Mouse (Mus musculus): ENCODE measurements at regions not wholly inside any gene's neighbourhood (a gene's known extent, or its start where the extent isn't known, plus 50 kb on each side); places are given as distances from the start of the nearest gene placed in this dataset.

DNA sequence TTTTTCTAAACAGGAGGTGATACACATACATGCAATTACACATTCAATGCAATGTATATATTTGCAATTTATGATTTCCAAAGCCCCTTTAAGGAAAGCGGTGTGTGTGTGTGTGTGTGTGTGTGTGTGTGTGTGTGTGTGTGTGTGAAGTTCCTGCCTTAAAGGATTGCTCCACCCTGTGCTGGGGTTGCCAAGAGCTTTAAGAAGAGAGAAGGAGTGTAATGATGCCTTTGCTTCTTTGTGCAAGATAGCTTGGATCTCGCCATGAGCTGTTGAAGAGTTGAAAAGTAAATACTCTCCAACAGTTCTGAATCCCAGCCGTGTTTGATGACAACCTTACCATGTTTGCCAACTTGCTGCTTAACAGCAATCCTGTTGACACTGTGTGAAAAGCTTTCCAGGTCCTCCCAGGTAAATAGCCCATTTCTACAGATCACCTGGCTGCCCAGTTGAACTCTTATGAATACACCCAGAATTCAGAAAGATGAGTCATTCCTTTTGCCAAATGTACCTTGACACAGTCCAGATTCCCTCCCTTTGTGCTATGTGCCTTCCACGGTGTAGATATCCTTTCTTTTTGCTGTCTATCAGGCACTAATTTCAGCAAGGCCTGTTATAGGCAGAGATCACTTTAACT is 216.3 kb downstream of the Ikzf2 start:
- TF ChIP-seq POLR2A (IDR thresholded peaks at IDR 0.05; ENCODE audit: borderline replicate concordance, extremely low read depth, low read depth, low read length) (no peak), CTCF (IDR thresholded peaks at IDR 0.05; ENCODE audit: insufficient read depth, low read length) (no peak)
- no peaks in the 10 kb centered on the region for H3K4me1 ChIP-seq (ENCODE audit: control insufficient read depth, insufficient read depth, low read length)
- H3K4me3 ChIP-seq (replicated peaks; ENCODE audit: extremely low read depth, low read depth, low read length) = no peak overlapping the region
- WGBS = 49% methylated on average over 4 of the region's 4 CpGs
- DNase-seq = no peak

DNA sequence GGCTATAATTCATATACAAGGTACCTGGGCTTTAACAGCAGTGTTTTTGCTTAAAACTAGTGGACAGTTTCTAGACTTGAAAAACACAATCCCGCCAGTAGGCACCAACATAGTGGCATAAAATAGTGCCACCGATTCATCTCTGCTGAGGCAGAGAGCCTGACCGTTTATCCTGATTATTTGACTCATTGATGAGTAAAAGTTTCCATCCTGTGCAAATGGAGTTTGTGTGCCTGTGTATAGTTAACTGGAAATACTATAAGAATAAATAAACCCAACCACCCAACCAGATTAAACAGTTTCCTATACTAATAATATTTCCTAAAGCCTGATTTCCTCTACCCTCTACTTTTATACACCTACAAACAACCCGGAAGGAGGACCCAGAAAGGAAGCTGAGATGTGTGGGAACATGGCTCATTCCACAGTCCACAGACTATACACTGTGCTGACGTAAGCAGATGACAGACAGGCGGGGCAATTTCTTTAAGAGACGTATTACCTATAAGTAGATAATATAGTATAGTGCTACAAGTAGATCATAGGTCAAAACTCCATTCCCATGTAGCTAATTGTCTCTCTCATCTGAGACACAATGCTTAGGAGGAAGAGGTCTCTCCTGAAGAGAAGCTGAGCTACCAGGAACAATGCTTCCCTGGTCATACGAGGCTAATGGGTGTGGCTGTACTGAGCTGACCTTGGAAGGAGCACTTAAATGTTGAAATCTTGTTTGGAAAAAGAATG is 217.7 kb downstream of the Ikzf2 start:
- no peak for DNase-seq
- 76% methylated on average over 8 of the region's 8 CpGs for WGBS

DNA sequence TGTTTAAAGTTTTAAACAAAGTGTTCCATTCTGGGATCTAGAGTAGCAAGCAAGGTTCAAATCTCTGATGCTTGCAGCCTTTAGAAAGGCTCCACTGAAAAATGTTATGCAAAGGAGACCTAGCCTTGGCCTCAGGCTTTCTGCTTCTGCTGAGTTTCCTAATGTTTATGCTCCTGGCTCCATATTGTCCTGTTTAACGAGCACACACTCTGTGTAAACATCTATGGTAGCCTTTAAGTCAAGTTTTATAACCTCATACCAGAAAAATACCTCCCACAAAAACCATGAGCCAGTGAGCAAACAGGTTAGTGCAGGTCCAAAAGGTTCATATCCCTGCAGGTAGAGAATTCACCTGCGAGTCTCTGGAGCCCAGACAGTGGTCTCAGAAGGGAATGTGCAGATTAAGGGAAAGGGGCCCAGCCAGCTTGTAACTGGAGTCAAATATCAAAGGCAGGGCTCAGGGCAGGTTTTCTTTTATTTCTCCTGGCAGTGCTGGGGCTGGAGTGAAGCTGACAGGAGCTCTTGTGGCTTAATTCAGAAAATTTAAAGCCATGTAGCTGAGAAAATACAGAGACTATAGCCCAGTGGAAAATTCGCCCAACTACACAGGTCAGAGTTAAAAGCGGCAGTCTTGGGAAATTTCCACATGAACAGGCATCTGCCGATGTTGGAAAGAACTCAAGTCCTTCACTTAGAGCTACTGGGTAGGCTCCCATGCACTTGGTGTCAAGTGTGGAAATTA is 220.3 kb downstream of the Ikzf2 start:
- H3K4me3 ChIP-seq (replicated peaks; ENCODE audit: extremely low read depth, low read depth, low read length) = no peak overlapping the region
- no peak for DNase-seq
- 32% methylated on average over 5 of the region's 5 CpGs for WGBS
- TF ChIP-seq POLR2A (IDR thresholded peaks at IDR 0.05; ENCODE audit: borderline replicate concordance, extremely low read depth, low read depth, low read length) = no peak
- no peak for TF ChIP-seq CTCF (IDR thresholded peaks at IDR 0.05; ENCODE audit: insufficient read depth, low read length)
- H3K4me1 ChIP-seq (ENCODE audit: control insufficient read depth, insufficient read depth, low read length) = no peaks in the 10 kb centered on the region

More for the DNA sequence above, 217.7 kb downstream of the Ikzf2 start:
- Histone ChIP-seq H3K4me1 (ENCODE audit: control insufficient read depth, insufficient read depth, low read length) (no peaks in the 10 kb centered on the region), H3K4me3 (replicated peaks; ENCODE audit: extremely low read depth, low read depth, low read length) (no peak overlapping the region)
- TF ChIP-seq POLR2A (IDR thresholded peaks at IDR 0.05; ENCODE audit: borderline replicate concordance, extremely low read depth, low read depth, low read length) (no peak), CTCF (IDR thresholded peaks at IDR 0.05; ENCODE audit: insufficient read depth, low read length) (no peak)

DNA sequence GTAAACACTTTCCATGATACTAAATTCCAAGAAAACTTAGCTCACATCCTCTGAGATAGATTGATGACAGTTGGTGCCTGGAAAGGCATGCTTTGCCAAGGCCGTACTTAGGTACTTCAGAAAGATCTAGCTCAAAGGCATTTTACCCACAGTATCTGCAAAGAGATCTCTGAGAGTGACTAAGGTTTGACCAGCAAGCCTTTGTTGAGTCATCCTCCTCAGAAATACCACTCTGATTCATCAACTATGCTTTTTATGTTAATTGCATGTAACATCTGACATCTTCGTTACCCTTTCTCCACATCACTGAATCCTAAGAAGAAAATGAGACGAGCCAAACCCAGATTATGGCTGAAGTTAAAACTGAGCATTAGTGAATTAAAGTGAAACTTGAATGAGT is 225.9 kb downstream of the Ikzf2 start:
- Histone ChIP-seq H3K4me3 (replicated peaks; ENCODE audit: extremely low read depth, low read depth, low read length) (no peak overlapping the region), H3K4me1 (ENCODE audit: control insufficient read depth, insufficient read depth, low read length) (no peaks in the 10 kb centered on the region)
- 78% methylated on average over 3 of the region's 3 CpGs for whole genome bisulfite sequencing
- no peak for DNase-seq
- TF ChIP-seq CTCF (IDR thresholded peaks at IDR 0.05; ENCODE audit: insufficient read depth, low read length) (no peak), POLR2A (IDR thresholded peaks at IDR 0.05; ENCODE audit: borderline replicate concordance, extremely low read depth, low read depth, low read length) (no peak)

DNA sequence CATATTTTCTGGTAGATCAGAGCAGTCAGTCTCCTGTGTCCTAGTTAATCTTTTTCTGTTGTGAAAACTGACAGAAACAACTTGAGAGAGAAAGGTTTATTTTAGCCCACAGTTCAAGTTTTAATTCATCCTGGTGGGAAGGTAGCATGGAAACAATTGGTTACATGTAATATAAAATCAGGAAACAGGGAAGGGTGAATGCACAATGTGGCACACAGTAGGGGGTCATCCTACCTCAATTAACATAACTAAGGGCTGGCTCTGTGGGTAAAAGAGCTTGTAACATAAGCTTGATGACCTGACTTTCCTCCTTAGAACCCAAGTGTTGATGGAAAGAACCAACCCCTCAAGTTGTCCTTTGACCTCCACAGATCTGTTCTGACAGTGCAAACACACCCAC is 227.1 kb downstream of the Ikzf2 start:
- TF ChIP-seq CTCF (IDR thresholded peaks at IDR 0.05; ENCODE audit: insufficient read depth, low read length) (no peak), POLR2A (IDR thresholded peaks at IDR 0.05; ENCODE audit: borderline replicate concordance, extremely low read depth, low read depth, low read length) (no peak)
- Histone ChIP-seq H3K4me3 (replicated peaks; ENCODE audit: extremely low read depth, low read depth, low read length) (no peak overlapping the region), H3K4me1 (ENCODE audit: control insufficient read depth, insufficient read depth, low read length) (no peaks in the 10 kb centered on the region)
- DNase-seq = no peak

DNA sequence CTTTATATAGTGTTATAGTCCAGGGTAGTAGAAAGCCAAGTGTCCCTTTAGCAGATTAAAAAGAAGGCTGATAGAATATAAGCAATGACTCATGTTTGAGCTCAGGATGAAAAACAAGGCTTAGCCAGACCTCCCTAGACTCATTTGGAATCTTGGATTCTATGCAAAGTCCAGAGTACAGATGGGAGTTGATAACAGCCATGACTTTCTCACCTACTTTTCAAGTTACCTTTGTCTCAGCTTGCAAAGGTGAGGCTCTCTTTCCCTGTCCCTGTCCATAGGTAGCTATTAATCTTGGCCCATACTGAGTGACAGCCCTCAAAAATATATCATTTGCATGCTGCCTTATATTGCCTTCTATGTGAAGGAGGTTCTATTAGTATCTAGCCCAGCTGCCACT is 229.6 kb downstream of the Ikzf2 start:
- DNase-seq = no peak
- H3K4me1 ChIP-seq (ENCODE audit: control insufficient read depth, insufficient read depth, low read length) = no peaks in the 10 kb centered on the region
- TF ChIP-seq POLR2A (IDR thresholded peaks at IDR 0.05; ENCODE audit: borderline replicate concordance, extremely low read depth, low read depth, low read length) (no peak), CTCF (IDR thresholded peaks at IDR 0.05; ENCODE audit: insufficient read depth, low read length) (no peak)
- H3K4me3 ChIP-seq (replicated peaks; ENCODE audit: extremely low read depth, low read depth, low read length) = no peak overlapping the region

DNA sequence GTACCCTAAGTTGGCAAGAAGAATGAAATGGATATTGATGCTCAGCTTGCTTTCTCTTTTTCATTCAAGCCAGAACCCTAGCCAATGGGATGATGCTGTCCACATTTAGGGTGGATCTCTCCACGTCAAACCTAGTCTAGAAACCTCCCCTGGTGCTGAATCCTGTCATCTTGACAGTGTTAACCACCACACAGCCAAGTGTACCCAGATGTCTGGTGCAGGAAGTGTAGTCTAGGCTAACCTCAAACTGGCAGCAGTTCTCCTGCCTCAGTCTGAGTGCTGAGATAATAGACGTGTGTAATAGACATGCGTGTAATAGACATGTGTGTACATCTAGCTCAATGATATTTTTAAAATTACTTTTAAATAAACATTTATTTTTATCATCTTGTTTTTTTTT is 233.1 kb downstream of the Ikzf2 start:
- H3K4me1 ChIP-seq (ENCODE audit: control insufficient read depth, insufficient read depth, low read length) = no peaks in the 10 kb centered on the region
- no peak for DNase-seq
- WGBS = 72% methylated on average over 3 of the region's 3 CpGs
- no peak overlapping the region for H3K4me3 ChIP-seq (replicated peaks; ENCODE audit: extremely low read depth, low read depth, low read length)
- no peak for TF ChIP-seq CTCF (IDR thresholded peaks at IDR 0.05; ENCODE audit: insufficient read depth, low read length)
- no peak for TF ChIP-seq POLR2A (IDR thresholded peaks at IDR 0.05; ENCODE audit: borderline replicate concordance, extremely low read depth, low read depth, low read length)

DNA sequence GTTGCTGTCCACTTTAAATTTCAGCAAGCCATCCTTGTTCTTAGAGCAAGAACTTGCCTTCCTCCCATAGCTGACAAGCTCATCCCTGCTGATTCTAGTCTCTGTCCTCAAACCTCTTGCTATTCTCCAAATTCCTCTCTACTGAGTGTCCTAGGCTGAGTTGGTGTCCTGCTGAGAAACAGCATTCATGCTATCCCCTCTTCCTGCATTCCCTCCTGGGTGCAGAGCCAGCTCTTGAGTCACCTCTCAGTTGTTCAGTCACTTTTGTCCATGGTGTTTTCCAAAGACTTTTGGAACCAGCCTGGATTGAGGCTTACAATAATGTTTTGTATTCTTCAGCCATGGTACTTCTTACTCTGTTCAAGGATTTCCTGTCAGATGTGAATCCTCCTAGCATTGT is 234.1 kb downstream of the Ikzf2 start:
- no peak for DNase-seq
- H3K4me3 ChIP-seq (replicated peaks; ENCODE audit: extremely low read depth, low read depth, low read length) = no peak overlapping the region
- H3K4me1 ChIP-seq (ENCODE audit: control insufficient read depth, insufficient read depth, low read length) = no peaks in the 10 kb centered on the region
- no peak for TF ChIP-seq POLR2A (IDR thresholded peaks at IDR 0.05; ENCODE audit: borderline replicate concordance, extremely low read depth, low read depth, low read length)
- TF ChIP-seq CTCF (IDR thresholded peaks at IDR 0.05; ENCODE audit: insufficient read depth, low read length) = no peak

DNA sequence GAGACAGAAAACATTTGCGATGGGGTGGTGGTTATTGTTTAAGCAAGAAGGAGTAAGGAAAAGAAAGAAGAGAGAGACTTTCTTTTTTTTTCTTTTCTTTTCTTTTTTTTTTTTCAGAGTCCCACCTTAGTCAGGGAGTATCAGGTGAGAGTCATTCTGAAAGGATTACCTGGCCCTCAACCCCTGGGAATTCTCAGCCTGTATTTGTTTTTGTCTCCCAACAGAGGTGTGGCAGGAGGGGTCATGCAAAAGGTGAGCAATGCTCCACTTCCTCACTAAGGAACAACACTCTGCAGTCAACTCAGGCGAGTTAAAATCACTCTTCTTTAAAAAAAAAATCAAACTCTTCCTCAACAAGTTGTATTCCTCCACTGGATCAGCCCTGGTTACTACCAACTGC is 236.6 kb downstream of the Ikzf2 start:
- H3K4me1 ChIP-seq (ENCODE audit: control insufficient read depth, insufficient read depth, low read length) = no peaks in the 10 kb centered on the region
- 43% methylated on average over 2 of the region's 2 CpGs for WGBS

More for the DNA sequence above, 236.6 kb downstream of the Ikzf2 start:
- TF ChIP-seq POLR2A (IDR thresholded peaks at IDR 0.05; ENCODE audit: borderline replicate concordance, extremely low read depth, low read depth, low read length) (no peak), CTCF (IDR thresholded peaks at IDR 0.05; ENCODE audit: insufficient read depth, low read length) (no peak)
- DNase-seq = no peak
- H3K4me3 ChIP-seq (replicated peaks; ENCODE audit: extremely low read depth, low read depth, low read length) = no peak overlapping the region

All from lung, adult 2 months (tissue).